Mouse (Mus musculus): ENCODE results near the gene Parp3. TPM values are rescaled to one million over a fixed set of nuclear protein-coding genes. Genes with fewer than 3 reads are reported as not detected.

Parp3 gene
- polyA plus RNA-seq, 1 experiment = 99.0 TPM

DNA sequence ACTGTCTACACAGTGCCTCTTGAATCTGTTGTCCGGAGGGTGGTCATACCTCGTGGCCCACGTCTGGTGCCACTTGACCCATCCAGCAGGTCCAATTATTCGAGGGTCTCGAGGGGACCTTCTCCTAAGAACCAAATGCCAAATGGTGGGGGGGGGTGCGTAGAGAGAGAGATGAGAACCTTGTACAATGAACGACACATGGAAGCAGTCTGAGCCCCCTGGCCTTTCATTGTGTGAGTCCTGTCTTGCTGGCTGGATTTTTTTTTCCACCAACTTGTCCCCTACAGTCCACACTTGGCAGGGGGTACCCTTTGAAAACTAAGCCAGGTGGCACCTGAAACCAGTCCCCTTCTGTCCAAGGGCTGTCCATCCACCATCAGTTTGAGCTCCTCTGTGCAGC lies 9.0 kb downstream of the Parp3 start:
- no peak overlapping the region for H3K27ac ChIP-seq (ENCODE audit: insufficient read depth, low read length)
- H3K4me3 ChIP-seq (ENCODE audit: insufficient read depth, low read length) = no peak overlapping the region
- TF ChIP-seq CTCF (IDR thresholded peaks at IDR 0.05; ENCODE audit: borderline replicate concordance, insufficient read depth, low read length) (no peak), POLR2A (IDR thresholded peaks at IDR 0.05; ENCODE audit: low read depth, low read length) (no peak)
- peaks cover 6% of the 10 kb centered on the region for H3K4me1 ChIP-seq (ENCODE audit: control insufficient read depth, insufficient read depth, low read length)

DNA sequence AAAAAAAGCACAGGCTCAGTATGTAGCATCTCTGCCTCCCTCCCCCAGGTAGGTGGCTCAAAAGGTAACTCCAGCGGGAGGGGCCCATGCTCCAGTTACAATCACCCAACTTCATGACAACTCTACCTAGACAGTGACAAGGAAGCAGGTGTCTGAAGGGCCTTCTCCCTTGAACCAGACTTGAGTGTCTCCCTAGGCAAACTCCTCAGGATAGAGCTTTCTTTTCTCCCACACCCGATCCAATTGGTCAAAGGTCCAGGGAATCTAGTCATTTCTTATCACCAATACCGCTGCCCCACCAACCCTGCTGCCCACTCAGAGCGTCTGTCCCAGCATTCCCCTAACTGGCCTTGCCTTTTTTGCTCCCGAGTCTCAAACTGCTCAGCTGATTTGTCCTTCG lies 10.0 kb downstream of the Parp3 start:
- Histone ChIP-seq H3K4me1 (ENCODE audit: control insufficient read depth, insufficient read depth, low read length) (no peaks in the 10 kb centered on the region), H3K27ac (ENCODE audit: insufficient read depth, low read length) (no peak overlapping the region), H3K4me3 (ENCODE audit: insufficient read depth, low read length) (no peak overlapping the region)
- TF ChIP-seq CTCF (IDR thresholded peaks at IDR 0.05; ENCODE audit: borderline replicate concordance, insufficient read depth, low read length) (no peak), POLR2A (IDR thresholded peaks at IDR 0.05; ENCODE audit: low read depth, low read length) (no peak)

DNA sequence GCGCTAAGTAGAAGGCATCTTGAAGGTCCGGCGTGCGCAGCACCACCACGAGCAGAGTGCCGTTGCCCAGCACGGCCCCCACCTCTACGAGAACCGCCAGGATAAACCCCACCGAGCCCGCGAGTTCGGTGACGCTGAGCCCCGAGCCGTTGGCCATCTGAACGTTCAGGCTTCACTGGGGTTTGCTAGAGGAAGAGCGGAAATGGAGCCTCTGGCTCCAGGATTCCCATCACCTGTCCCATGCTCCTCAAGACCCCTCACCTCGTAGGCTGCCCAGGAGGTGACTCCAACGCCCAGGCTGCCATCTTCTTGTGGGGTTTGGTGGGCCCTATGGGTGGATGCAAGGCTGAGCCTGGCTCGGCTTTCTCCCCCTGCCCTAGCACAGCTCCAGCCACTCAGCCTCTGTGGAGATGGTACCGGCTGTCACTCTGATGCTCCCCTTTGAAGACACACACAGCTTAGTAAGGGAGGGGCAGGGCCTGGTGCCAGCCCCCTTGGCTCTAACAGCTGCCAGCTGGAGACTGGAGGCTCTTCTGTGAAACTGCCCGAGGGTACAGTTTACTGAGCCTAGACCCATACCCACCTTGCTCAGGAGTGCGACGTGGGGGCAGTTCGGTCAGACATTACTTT lies 11.1 kb downstream of the Parp3 start, which contains the start of gene Gpr62:
Gpr62 (minus strand) TSS at position 368 of the 630 bp plus-strand sequence.
- H3K27ac ChIP-seq (ENCODE audit: insufficient read depth, low read length) = no peak within 1 kb of the TSS
- H3K4me1 ChIP-seq (ENCODE audit: control insufficient read depth, insufficient read depth, low read length) = no peaks in the 10 kb centered on the region
- no peak within 1 kb of the TSS for H3K4me3 ChIP-seq (ENCODE audit: insufficient read depth, low read length)
- no peak for TF ChIP-seq CTCF (IDR thresholded peaks at IDR 0.05; ENCODE audit: borderline replicate concordance, insufficient read depth, low read length)
- no peak for TF ChIP-seq POLR2A (IDR thresholded peaks at IDR 0.05; ENCODE audit: low read depth, low read length)

GRCm38 (mm10) chr9:106464751-106465541 lies 11.8 kb downstream of the Parp3 start:
- H3K27ac ChIP-seq (ENCODE audit: insufficient read depth, low read length) = no peak overlapping the region
- no peaks in the 10 kb centered on the region for H3K4me1 ChIP-seq (ENCODE audit: control insufficient read depth, insufficient read depth, low read length)
- no peak overlapping the region for H3K4me3 ChIP-seq (ENCODE audit: insufficient read depth, low read length)
- TF ChIP-seq CTCF (IDR thresholded peaks at IDR 0.05; ENCODE audit: borderline replicate concordance, insufficient read depth, low read length) = no peak
- no peak for TF ChIP-seq POLR2A (IDR thresholded peaks at IDR 0.05; ENCODE audit: low read depth, low read length)

GRCm38 (mm10) chr9:106463122-106464063 lies 13.4 kb downstream of the Parp3 start:
- TF ChIP-seq POLR2A (IDR thresholded peaks at IDR 0.05; ENCODE audit: low read depth, low read length) (no peak), CTCF (IDR thresholded peaks at IDR 0.05; ENCODE audit: borderline replicate concordance, insufficient read depth, low read length) (no peak)
- Histone ChIP-seq H3K4me1 (ENCODE audit: control insufficient read depth, insufficient read depth, low read length) (no peaks in the 10 kb centered on the region), H3K27ac (ENCODE audit: insufficient read depth, low read length) (no peak overlapping the region), H3K4me3 (ENCODE audit: insufficient read depth, low read length) (no peak overlapping the region)

DNA sequence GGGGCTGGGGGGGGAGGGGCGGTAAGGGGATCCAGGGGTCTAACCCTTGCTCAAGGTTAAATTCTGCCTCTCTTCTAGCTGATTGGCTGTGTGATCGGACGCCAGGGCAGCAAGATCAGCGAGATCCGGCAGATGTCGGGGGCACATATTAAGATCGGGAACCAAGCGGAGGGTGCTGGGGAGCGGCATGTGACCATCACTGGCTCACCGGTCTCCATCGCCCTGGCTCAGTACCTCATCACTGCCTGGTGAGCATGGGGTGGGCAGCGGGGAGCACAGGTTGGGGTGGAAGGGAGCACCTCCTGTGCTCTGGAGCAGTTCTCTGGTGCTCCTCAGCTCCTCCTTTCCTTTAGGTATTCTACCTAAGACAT lies 14.3 kb downstream of the Parp3 start:
- H3K4me1 ChIP-seq (ENCODE audit: control insufficient read depth, insufficient read depth, low read length) = no peaks in the 10 kb centered on the region
- no peak overlapping the region for H3K27ac ChIP-seq (ENCODE audit: insufficient read depth, low read length)
- TF ChIP-seq POLR2A (IDR thresholded peaks at IDR 0.05; ENCODE audit: low read depth, low read length) (no peak), CTCF (IDR thresholded peaks at IDR 0.05; ENCODE audit: borderline replicate concordance, insufficient read depth, low read length) (no peak)
- H3K4me3 ChIP-seq (ENCODE audit: insufficient read depth, low read length) = no peak overlapping the region

- TF ChIP-seq CTCF (IDR thresholded peaks at IDR 0.05; ENCODE audit: borderline replicate concordance, insufficient read depth, low read length) = no peak
- TF ChIP-seq POLR2A (IDR thresholded peaks at IDR 0.05; ENCODE audit: low read depth, low read length) = no peak
- Histone ChIP-seq H3K4me1 (ENCODE audit: control insufficient read depth, insufficient read depth, low read length) (no peaks in the 10 kb centered on the region), H3K4me3 (ENCODE audit: insufficient read depth, low read length) (no peak overlapping the region), H3K27ac (ENCODE audit: insufficient read depth, low read length) (no peak overlapping the region)
These were observed 14.9 kb downstream of the Parp3 start for GRCm38 (mm10) chr9:106461641-106462429.

- no peaks in the 10 kb centered on the region for H3K4me1 ChIP-seq (ENCODE audit: control insufficient read depth, insufficient read depth, low read length)
- TF ChIP-seq CTCF (IDR thresholded peaks at IDR 0.05; ENCODE audit: borderline replicate concordance, insufficient read depth, low read length) (no peak), POLR2A (IDR thresholded peaks at IDR 0.05; ENCODE audit: low read depth, low read length) (no peak)
These were observed 15.7 kb downstream of the Parp3 start for GRCm38 (mm10) chr9:106461026-106461415.

More at GRCm38 (mm10) chr9:106461026-106461415, 15.7 kb downstream of the Parp3 start:
- no peak overlapping the region for H3K4me3 ChIP-seq (ENCODE audit: insufficient read depth, low read length)
- H3K27ac ChIP-seq (ENCODE audit: insufficient read depth, low read length) = no peak overlapping the region
